Mouse (Mus musculus) 416B (cell line): ENCODE measurements around the gene Hspa1l.
"Not testable (repeated sequence)": the region's sequence is repeated elsewhere in the genome, so short reads cannot be mapped to it uniquely, and the experiment has no call there.

Experiments
- DNase-seq: peaks from one replicate; pipeline ENCODE4 v3.0.0; 2011; ENCODE audit warnings: low read depth

The Hspa1l gene

DNA sequence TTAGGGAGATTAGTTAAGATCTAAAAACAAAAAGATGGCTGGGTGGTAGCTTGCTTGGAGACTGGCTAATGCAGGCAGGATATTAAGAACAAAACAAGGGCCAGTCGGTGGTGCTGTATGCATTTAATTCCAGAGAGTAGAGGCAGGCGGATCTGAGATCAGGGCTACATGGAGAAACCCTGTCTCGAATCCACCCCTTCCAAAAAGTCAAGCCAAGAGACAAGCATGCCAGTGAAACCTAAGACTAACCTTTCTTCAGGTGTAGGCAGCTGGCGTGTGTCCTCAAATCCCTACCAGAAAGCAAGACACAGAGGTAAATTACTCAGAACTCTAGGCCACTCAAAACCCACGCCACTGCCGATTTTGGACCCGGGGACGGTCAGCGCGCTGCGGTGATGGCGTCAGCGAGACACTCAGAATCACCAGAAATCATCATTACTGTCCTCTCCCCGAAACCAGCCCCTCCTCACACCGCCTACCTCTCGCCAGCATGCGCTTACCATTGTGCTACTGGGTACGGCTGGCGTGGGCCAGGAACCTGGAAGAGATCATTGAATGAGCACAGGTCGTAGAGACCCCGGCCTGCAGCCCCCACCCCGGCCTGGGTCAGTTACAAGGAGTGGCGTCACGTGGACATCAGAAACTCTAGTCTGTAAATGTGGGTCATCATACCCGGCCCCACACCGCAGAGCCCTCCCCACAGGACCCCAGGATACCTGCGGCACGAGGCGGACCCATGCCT, 20.7 kb upstream of the Hspa1l start:
- peak; percentile 46 for DNase-seq

DNA sequence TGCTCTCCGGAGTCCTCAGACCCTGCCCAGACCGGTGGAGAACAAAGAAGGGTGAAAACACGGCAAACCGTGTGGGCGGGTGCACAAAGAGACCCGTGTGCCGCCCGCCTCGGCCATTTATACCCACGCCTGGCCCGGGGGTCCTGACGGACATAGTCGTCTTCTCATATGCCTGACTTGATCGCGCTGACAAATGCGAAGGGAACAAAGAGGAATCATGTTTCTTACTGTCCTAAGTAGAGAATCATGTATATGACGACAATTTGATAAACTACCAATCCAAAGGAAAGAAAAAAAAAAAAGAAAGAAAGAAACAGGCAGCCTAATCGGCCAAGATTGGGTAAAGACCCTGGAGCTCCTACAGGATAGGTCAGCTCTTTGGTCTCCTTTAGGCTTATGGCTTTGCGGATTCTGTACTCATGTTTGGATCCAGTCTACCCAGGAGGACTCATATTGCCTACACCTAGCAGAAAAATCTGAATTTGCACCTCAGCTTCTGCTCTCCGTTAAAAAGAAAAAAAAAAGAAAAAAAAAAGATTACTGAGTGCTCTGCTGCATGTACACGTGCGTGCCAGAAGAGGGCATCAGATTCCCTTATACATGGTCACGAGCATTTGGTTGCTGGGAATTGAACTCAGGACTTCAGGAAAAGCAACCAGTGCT, 20.0 kb upstream of the Hspa1l start:
- peak; percentile 95 for DNase-seq

DNA sequence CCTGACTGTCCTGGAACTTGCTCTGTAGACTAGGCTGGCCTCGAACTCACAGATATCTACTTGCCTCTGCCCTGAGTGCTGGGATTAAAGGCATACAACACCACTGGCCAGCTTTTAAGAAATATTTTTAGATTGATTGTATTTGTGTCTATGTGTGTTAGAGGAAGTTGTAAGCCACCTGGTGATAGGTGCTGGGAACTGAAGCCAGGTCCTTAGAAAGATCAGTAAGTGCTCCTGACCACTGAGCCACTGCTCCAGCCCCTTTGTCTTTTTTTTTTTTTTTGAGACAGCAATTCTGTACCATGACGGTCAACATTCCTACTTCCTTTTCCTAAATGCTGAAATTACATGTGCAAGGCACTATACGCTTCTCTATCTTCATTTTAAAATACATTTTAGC, 19.2 kb upstream of the Hspa1l start:
- peak; percentile 71 for DNase-seq

DNA sequence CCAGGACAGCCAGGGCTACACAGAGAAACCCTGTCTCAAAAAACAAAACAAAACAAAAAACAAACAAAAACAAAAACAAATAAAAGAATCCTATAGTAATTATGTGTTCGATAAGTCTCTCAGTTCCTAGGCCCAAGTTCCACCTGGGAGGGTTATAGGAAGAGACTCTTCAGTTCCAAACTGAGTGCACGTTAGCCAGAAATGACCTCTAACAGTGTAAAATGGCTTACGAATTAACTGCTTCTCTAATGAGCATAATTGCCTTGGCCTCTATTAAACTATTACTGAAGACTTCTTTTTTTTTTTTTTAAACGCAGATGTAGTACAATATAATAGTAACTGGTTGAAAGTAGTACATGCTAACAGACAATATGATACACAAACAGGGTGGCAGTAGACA, 18.6 kb upstream of the Hspa1l start:
- no peak for DNase-seq

DNA sequence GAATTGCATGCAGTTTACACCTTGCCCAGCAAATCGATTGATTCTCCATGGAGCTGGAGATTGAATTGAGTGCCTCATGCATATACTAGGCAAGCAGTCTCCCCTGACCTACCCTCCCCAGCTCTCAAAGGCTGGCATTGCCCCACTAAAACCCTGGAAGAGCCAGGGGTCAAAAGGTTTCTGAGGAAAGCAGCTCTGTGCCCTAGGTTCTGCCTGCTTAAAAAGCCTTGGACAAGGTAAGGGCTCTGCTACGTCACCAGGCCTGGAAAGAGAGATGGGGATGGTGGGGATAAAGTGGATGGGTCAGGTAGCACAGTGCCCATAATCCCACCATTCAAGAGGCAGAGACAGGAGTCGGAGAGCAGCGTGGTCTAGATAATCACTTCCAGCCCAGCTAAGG, 17.7 kb upstream of the Hspa1l start:
- no peak for DNase-seq

DNA sequence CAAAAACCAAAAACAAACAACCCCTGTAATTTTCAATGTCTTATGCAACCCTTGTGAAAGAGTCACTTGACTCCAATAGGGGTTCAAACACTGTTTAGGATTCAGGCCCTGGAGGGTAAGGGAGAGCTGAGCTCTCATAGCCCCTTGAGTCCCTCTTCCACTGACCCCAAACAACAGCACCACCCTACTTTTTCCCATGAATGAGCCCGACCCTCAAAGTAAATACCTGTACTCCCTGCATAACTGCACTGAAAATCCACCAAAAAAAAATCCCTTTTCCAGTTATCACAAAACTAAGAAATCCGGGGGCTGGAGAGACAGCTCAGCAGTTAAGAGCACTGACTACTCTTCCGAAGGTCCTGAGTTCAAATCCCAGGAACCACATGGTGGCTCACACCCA, 16.6 kb upstream of the Hspa1l start:
- no peak for DNase-seq

DNA sequence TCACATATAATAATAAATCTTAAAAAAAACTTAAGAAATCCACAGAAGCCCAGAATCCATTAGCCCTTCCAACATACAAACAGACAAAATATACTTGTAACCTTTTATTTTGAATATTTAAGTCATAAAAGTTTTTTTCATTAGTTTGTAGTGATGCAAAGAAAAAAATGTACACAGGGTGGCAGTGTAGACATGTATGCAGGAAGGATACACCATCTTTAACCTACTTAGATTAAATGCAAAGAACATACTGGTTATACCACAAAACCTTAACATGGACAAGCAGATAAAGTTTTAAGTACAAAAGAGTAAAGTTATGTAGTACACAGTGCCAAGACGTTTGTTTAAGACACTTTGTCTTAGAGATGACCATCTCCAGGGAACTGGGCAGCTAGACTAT, 16.2 kb upstream of the Hspa1l start:
- DNase-seq = peak; percentile 80

DNA sequence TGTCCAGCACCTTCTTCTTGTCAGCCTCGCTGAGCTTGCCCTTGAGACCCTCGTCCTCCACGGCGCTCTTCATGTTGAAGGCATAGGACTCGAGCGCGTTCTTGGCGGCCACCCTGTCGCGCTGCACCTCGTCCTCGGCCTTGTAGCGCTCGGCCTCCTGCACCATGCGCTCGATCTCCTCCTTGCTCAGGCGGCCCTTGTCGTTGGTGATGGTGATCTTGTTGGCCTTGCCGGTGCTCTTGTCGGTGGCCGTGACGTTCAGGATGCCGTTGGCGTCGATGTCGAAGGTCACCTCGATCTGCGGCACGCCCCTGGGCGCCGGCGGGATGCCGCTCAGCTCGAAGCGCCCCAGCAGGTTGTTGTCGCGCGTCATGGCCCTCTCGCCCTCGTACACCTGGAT, 15.2 kb upstream of the Hspa1l start:
- not testable (repeated sequence) for DNase-seq

DNA sequence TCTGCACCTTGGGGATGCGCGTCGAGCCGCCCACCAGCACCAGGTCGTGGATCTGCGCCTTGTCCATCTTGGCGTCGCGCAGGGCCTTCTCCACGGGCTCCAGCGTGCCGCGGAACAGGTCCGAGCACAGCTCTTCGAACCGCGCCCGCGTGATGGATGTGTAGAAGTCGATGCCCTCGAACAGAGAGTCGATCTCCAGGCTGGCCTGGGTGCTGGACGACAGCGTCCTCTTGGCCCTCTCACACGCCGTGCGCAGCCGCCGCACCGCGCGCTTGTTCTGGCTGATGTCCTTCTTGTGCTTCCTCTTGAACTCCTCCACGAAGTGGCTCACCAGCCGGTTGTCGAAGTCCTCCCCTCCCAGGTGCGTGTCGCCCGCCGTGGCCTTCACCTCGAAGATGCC, 14.5 kb upstream of the Hspa1l start:
- DNase-seq = not testable (repeated sequence)

DNA sequence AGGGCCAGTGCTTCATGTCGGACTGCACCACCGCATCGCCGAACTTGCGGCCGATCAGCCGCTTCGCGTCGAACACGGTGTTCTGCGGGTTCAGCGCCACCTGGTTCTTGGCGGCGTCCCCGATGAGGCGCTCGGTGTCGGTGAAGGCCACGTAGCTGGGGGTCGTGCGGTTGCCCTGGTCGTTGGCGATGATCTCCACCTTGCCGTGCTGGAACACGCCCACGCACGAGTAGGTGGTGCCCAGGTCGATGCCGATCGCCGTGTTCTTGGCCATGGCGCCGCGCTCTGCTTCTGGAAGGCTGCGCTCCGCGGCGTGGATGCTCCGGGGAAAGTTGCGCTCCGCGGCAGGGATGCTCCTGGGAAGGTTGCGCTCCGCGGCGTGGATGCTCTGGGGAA, 13.8 kb upstream of the Hspa1l start:
- not testable (repeated sequence) for DNase-seq

DNA sequence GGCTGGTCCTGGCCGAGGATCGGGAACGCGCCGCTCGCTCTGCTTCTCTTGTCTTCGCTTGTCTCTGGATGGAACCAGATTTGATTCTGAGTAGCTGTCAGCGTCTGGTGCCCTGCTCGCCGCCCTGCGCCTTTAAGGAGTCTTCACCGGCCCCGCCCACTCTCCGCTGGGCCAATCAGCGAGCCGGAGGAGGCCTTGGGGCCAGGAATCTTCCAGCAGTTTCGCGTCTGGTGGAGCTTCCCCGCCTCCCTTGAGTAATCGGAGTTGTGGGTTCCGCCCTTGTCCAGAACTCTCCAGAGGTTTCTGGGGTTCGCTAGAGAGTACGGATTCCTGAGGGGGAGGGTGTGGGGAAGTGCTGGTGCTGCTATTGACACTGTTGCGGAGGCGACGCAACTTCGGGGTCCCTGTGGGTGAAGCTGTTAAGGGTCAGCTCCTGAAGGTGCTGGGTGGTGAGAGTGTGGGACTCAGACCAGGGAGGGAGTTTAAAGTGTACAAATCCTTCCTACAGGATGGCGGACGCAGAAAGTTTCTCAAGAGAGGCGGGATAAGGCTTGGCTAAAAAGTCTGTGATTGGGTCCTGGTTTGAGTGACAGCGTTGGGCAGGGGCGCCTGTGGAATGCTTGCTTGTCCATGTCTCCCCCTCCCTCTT, 13.2 kb upstream of the Hspa1l start, which contains the start of gene Hspa1b:
Gene Hspa1b, minus strand, starts transcription at position 109 of the 649 bp plus-strand sequence.
- DNase-seq = not testable (repeated sequence)

DNA sequence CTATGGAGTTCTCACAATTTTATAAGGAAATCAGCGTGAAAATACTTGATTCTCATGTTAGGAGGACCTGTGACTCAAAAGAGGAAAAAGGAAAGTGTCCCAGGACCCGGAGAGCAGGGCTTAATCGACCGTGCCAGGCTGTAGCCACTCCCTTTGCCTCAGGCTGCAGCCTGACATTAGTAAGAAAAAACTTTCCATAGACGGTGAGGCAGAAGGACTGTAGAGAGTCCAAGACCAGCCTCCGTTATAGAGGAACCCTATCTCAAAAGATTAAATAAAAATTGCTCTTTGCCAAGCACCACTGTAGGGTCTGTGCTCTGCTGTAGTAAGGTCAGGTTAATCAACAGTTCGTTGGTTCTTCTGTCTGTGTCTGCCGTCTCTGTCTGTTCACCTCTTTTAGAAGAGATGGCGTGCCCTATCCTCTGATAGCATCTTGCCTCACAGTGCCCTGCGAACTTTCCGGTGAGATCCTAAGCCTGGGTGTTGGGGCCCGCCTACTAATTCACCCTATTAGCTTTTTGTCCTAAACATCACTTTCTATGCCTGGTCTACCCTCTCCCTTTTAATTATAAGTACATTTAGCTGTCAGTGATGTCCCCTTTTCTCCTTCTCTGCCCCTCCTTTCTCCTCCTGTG, 12.5 kb upstream of the Hspa1l start:
- no peak for DNase-seq

DNA sequence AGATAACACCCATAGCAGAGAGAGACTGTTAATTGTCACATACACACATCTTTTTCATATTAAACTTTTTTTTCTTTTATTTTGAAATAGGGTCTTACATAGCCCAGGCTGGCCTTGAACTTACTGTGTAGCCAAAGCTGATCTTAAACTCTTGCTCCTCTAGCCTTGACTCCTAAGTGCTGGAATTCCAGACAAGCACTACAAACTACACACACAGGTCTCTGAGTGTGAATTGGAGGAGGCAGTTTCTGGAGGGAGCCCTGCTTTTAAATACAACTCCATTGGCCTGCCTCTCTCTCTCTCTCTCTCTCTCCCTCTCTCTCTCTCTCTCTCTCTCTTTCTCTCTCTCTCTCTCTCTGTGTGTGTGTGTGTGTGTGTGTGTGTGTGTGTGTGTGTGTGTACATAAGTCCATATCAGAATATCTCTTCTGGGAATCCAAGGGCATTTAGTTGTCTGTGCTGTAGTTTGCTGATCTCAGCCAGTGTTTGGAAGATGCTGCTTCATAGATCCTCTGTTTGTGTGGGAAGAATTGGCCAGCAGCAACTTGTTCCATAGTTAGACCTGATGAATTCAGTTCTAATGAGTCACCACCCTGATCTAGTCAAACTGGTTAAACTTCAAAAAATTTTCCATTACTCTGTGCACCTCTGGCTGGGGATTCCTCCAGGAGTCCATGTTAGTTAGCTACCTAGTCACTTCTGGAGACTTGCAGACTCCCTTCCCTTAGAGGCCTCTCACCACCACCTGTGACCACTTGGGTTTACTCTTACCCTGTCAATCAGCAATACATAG, 11.6 kb upstream of the Hspa1l start:
- peak; percentile 25 for DNase-seq

DNA sequence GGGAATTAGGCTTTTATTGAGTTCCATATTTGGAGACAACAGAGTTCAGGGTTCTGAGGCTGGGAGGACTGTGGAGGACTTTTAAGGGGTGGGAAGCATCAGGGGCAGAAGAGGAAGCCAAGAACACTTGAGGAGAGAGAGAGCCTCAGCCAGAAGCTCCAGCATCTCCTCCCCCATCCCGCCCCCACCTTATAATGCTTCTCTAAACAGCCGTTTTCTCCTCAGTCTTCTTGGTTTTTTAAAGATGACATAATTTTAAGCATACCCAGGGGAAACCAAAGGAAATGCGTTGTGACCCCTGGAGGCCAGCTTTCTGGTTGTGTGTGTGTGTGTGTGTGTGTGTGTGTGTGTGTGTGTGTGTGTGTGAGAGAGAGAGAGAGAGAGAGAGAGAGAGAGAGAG, 10.4 kb upstream of the Hspa1l start:
- peak; percentile 53 for DNase-seq

DNA sequence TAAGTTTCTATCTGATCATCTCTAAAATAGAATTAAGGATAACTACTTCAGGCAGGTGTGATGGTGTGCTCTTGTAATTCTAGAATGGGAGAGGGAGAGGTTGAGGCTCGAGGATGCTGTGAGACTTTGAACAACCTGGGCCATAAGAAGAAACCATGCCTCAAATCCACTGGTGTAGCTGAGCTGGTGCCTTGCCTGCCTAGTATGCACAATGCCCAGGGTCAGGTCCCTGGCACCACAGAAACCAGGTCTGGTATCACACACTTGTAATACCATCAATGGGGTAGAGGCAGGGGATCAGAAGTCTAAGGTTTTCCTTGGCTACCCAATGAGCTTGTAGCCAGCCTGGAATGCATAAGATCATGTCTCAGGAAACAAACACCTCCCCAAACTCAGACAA, 9.7 kb upstream of the Hspa1l start:
- DNase-seq = no peak

DNA sequence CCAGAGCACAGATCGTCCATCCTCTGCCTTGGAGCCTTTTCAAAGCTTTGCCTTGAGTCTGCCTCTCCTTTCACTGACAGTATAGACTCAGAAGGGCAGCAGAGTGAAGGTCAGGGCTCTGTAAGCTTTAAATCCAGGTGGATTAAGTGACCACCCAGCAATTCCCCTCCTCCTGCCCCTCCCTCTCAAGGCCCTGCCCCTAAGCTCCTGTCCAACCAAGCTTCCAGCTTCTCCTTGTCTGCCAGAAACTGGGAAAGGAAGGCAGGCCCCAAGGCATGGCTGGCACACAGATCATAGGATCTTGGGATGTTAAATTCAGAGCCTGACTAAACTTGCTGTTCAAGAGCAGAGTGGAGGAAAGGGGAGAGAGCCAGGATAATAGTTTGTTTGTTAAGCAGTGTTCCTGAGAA, 7.9 kb upstream of the Hspa1l start:
- DNase-seq = no peak

DNA sequence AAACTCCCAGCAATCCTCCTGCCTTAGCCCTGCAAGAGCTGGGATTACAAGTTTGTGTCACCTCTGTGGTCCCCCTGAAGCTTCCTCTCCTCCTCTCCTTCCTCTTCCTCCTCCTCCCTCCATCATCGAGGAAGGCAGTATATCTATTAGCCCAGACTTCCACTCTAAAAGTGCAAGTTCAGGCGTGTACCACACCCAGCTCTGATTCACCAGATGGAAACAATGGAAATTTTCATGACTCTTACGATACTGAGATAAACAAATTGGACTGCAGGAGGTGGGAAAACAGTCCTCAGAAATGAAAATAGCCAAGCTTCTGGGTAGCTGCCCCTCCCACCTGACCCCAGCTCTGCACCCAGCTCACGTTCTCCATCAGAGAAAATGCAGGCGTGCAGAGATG, 6.9 kb upstream of the Hspa1l start:
- DNase-seq = peak; percentile 56

DNA sequence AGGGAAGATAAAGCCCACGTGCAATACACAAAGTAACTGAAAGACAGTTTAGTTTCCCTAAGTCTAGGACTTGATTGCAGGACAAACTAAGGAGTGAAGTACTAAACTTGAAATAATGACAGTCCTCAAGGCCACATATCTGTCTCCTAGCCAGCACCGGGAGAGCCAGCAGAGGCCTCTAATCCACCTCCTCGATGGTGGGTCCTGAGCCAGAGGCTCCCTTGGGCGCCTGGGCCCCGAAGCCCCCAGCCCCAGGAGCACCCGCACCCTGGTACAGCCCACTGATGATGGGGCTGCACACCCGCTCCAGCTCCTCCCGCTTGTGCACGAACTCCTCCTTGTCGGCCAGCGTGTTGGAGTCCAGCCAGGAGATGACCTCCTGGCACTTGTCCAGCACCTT, 2.7 kb upstream of the Hspa1l start, which contains the start of gene Gm20481:
Gene Gm20481, plus strand, starts transcription at position 91 of the 400 bp plus-strand sequence.
- DNase-seq = not testable (repeated sequence)

DNA sequence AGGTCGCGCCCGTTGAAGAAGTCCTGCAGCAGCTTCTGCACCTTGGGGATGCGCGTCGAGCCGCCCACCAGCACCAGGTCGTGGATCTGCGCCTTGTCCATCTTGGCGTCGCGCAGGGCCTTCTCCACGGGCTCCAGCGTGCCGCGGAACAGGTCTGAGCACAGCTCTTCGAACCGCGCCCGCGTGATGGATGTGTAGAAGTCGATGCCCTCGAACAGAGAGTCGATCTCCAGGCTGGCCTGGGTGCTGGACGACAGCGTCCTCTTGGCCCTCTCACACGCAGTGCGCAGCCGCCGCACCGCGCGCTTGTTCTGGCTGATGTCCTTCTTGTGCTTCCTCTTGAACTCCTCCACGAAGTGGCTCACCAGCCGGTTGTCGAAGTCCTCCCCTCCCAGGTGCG, 1.7 kb upstream of the Hspa1l start:
- DNase-seq = not testable (repeated sequence)

DNA sequence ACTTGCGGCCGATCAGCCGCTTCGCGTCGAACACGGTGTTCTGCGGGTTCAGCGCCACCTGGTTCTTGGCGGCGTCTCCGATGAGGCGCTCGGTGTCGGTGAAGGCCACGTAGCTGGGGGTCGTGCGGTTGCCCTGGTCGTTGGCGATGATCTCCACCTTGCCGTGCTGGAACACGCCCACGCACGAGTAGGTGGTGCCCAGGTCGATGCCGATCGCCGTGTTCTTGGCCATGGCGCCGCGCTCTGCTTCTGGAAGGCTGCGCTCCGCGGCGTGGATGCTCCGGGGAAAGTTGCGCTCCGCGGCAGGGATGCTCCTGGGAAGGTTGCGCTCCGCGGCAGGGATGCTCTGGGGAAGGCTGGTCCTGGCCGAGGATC, 822 bp upstream of the Hspa1l start:
- DNase-seq = not testable (repeated sequence)

DNA sequence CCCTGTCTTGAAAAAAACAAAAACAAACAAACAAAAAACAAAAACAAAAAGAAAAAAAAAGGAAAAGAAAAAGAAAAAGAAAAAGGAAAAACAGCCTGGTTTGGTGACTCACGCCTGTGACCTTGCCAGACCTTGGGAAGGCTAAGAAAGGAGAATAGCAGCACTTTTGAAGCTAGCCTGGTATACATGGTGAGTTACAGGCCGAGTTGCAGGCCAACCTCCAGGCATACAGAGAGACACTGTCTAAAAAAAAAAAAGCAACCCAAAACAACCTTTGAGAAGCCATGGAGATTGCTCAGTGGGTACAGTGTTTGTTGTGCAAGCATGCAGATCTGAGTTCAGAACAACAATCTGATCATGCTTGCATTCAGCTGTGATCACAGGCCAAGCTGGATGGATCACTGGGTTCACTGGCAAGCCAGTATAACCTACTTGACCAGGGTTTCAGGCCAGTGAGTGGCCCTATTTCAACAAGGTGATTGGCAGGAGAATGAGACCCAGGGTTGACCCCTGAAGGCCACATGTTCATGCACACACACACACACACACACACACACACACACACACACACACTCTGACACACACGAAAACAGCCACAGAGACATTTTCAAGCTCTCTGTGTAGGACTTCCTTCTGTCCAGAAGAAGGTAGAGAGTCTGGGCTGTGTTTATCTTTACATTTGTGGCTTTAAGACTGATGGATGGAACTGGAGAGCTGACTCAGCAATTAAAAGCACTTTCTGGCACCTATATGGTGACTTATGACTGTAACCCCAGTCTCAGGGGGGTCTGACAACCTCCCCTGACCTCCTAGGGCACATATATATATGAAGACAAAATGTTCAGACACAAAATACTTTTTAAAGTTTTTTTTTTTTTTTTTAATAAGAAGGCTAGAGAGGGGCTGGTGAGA, 3.3 kb downstream of the Hspa1l start:
- no peak for DNase-seq
